Mouse (Mus musculus) myocyte (in vitro differentiated cells): ENCODE results near the gene Plcb1.

ENCODE experiments used
- CEBPB ChIP-seq: IDR thresholded peaks from 2 replicates; pipeline ENCODE4 v1.6.1; 2011; ENCODE audit warnings: mild to moderate bottlenecking, moderate library complexity; ENCODE audit not compliant: poor library complexity, insufficient read depth, severe bottlenecking
- E2F4 ChIP-seq: IDR thresholded peaks from one replicate; pipeline ENCODE4 v1.6.1; 2011; ENCODE audit warnings: mild to moderate bottlenecking, control low read depth, moderate library complexity; ENCODE audit not compliant: insufficient read depth
- MAX ChIP-seq: IDR thresholded peaks from one replicate; pipeline ENCODE4 v1.6.1; 2011; ENCODE audit warnings: low read depth, mild to moderate bottlenecking, control low read depth
- MYOD1 ChIP-seq, 3 experiments: IDR thresholded peaks; one replicate each; pipeline ENCODE4 v1.6.1; 2011; ENCODE audit warnings: control low read depth in 2 of 3, low read depth in 2 of 3, mild to moderate bottlenecking in 2 of 3, moderate library complexity in 1 of 3; ENCODE audit not compliant: insufficient read length in 2 of 3, control insufficient read depth in 1 of 3
- POLR2A ChIP-seq: IDR thresholded peaks from one replicate; pipeline ENCODE4 v1.6.1; 2011; ENCODE audit warnings: low read depth, mild to moderate bottlenecking, control low read depth, moderate library complexity; ENCODE audit not compliant: insufficient read length
- USF1 ChIP-seq: IDR thresholded peaks from one replicate; pipeline ENCODE4 v1.6.1; 2011; ENCODE audit warnings: low read depth, mild to moderate bottlenecking, control low read depth, moderate library complexity

DNA sequence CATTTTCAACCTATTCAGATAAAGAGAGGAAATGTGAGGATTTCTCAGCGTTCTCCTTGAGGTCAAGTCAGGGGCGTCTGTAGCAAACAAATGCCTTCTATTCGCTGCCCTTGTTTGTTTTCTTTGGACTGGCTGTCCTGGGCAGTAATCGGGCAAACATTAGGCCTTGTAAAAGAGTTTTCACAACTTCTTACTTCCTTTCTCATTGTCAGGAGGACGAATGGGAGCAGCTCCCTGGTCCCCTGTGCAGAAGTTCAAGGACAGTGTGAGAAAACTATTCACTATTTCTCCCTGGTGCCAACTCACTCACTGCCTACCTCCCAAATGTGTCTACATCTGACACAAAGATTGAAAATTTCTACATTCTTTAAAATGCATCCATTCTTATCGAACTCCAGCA is 188.8 kb downstream of the Plcb1 start:
- no peak for TF ChIP-seq POLR2A
- no peak for TF ChIP-seq MYOD1 (IDR thresholded peaks at IDR 0.05; ENCODE audit: control insufficient read depth in 1 of 3, insufficient read length in 2 of 3, low read depth in 2 of 3)
- TF ChIP-seq CEBPB = no peak
- TF ChIP-seq E2F4 = no peak
- no peak for TF ChIP-seq USF1
- no peak for TF ChIP-seq MAX
